In the genomic region with DNA sequence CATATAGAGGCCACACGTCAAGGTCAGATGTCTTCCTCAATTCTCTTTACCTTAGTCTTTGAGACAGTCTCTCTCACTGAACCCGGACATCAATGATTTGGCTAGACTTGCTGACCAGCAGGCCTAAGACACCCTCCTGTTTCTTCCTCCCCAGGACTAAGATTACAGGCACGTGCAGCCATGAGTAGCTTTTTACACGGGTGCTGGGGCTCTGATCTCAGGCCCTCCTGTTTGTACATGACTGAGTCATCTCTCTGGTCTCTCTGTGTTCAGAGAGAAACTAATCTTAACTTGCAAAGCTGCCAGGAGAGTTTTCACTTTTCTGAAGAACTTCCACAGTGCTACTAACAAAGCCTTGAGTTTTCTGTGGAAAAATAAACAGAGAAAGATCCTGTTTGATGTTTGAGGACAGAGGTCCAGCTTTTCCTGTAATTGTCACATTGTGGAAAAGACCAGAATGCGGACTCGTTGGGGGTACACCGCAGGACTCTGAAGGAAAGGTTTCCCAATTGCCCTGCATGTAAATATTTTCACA, we compare ENCODE assay signal across 17 mouse cellular contexts.
A peak's percentile ranks its signal among the peaks of the same experiment; 100 is the strongest.
DNase-seq lines count a peak whose midpoint lies in the region; ATAC-seq and TF ChIP-seq lines count a peak whose summit lies in the region.
"Had no signal": no experiment of that assay in that cellular context is flagged by ENCODE, and none has a peak within 500 bp of the region (broad histone marks: within the 10 kb centered on the region; RNA-seq: fewer than 3 reads in every experiment).

No protein-coding gene starts in this region.

- H3K4me3 ChIP-seq in heart, embryonic 12.5 days, result no peak overlapping the region
- H3K4me3 ChIP-seq in kidney, embryonic 16.5 days (ENCODE audit: low read length), result no peak overlapping the region
- no peak overlapping the region for H3K4me3 ChIP-seq in kidney, adult 2 months (ENCODE audit: insufficient read depth, low read depth, low read length)
- H3K4me3 ChIP-seq in embryonic facial prominence, embryonic 15.5 days (replicated peaks), result no peak overlapping the region
- H3K4me3 ChIP-seq: forebrain, embryonic 15.5 days; hindbrain, embryonic 13.5 days; myocyte had no signal

- no peak for TF ChIP-seq CTCF in kidney, adult 2 months (conservative IDR thresholded peaks at IDR 0.05; ENCODE audit: insufficient read depth, insufficient read length, low read depth, low read length)

- H3K36me3 ChIP-seq in heart, embryonic 12.5 days, result peaks cover 18% of the 10 kb centered on the region
- H3K36me3 ChIP-seq in kidney, embryonic 16.5 days (ENCODE audit: insufficient read depth, low read length), result no peaks in the 10 kb centered on the region
- no peaks in the 10 kb centered on the region; the same call in 1 of the 2 replicates for H3K36me3 ChIP-seq in kidney, adult 2 months (ENCODE audit: control insufficient read depth, insufficient read depth, low read length)
- H3K36me3 ChIP-seq in embryonic facial prominence, embryonic 15.5 days, result peaks cover 6% of the 10 kb centered on the region; the same call in 1 of the 2 replicates
- H3K36me3 ChIP-seq: forebrain, embryonic 15.5 days had no signal

- 61% methylated on average over 7 of the region's 7 CpGs for WGBS in heart, embryonic 12.5 days
- WGBS in kidney, embryonic 16.5 days, result 61% methylated on average over 7 of the region's 7 CpGs
- WGBS in kidney, adult 2 months, result 67% methylated on average over 7 of the region's 7 CpGs
- WGBS in embryonic facial prominence, embryonic 15.5 days, result 62% methylated on average over 7 of the region's 7 CpGs

- intact Hi-C loops in heart, postnatal 10 days (cut with DNase I), result loop anchor here (5.0 kb wide), 1 partner anchor 53 kb away; no protein-coding TSS in a partner anchor

- peak; percentile 48 for ATAC-seq in heart, embryonic 12.5 days (ENCODE audit: insufficient number of reproducible peaks, low FRiP score)
- ATAC-seq in kidney, embryonic 16.5 days (ENCODE audit: low FRiP score, low TSS enrichment), result no peak
- ATAC-seq in embryonic facial prominence, embryonic 15.5 days (ENCODE audit: insufficient number of reproducible peaks, low FRiP score, low TSS enrichment, low read depth), result no peak
- no peak for ATAC-seq in granulocyte monocyte progenitor cell, adult 5-6 weeks (replicated peaks; ENCODE audit: poor library complexity, severe bottlenecking)
- ATAC-seq: forebrain, embryonic 15.5 days; liver, postnatal 0 days had no signal

- no peaks in the 10 kb centered on the region for H3K27me3 ChIP-seq in heart, embryonic 12.5 days (replicated peaks)
- H3K27me3 ChIP-seq in kidney, embryonic 16.5 days (ENCODE audit: insufficient read depth, low read length), result no peaks in the 10 kb centered on the region
- H3K27me3 ChIP-seq in kidney, adult 2 months (replicated peaks; ENCODE audit: control insufficient read depth, insufficient read depth, low read length), result no peaks in the 10 kb centered on the region
- H3K27me3 ChIP-seq in embryonic facial prominence, embryonic 15.5 days, result no peaks in the 10 kb centered on the region
- H3K27me3 ChIP-seq: forebrain, embryonic 15.5 days; hindbrain, embryonic 13.5 days had no signal

- H3K9me3 ChIP-seq in heart, embryonic 12.5 days (replicated peaks), result no peaks in the 10 kb centered on the region
- H3K9me3 ChIP-seq in kidney, embryonic 16.5 days (ENCODE audit: low read length), result no peaks in the 10 kb centered on the region
- no peaks in the 10 kb centered on the region for H3K9me3 ChIP-seq in embryonic facial prominence, embryonic 15.5 days (replicated peaks)
- H3K9me3 ChIP-seq: forebrain, embryonic 15.5 days; hindbrain, embryonic 13.5 days had no signal

- no peak overlapping the region for H3K9ac ChIP-seq in heart, embryonic 12.5 days
- H3K9ac ChIP-seq in kidney, embryonic 16.5 days (replicated peaks; ENCODE audit: low read length), result no peak overlapping the region
- no peak overlapping the region for H3K9ac ChIP-seq in embryonic facial prominence, embryonic 15.5 days
- H3K9ac ChIP-seq: forebrain, embryonic 15.5 days; hindbrain, embryonic 13.5 days; liver, postnatal 0 days had no signal

- H3K4me1 ChIP-seq in heart, embryonic 12.5 days (replicated peaks), result peaks cover 57% of the 10 kb centered on the region
- peaks cover 24% of the 10 kb centered on the region for H3K4me1 ChIP-seq in kidney, embryonic 16.5 days (ENCODE audit: insufficient read depth, low read length)
- no peaks in the 10 kb centered on the region for H3K4me1 ChIP-seq in kidney, adult 2 months (ENCODE audit: control insufficient read depth, insufficient read depth, low read length)
- H3K4me1 ChIP-seq in embryonic facial prominence, embryonic 15.5 days, result peaks cover 57% of the 10 kb centered on the region

- no peak overlapping the region for H3K4me2 ChIP-seq in heart, embryonic 12.5 days
- H3K4me2 ChIP-seq in kidney, embryonic 16.5 days (replicated peaks; ENCODE audit: low read depth, low read length), result no peak overlapping the region
- no peak overlapping the region for H3K4me2 ChIP-seq in embryonic facial prominence, embryonic 15.5 days (replicated peaks)
- H3K4me2 ChIP-seq: forebrain, embryonic 15.5 days; hindbrain, embryonic 13.5 days had no signal

- no peak for DNase-seq in heart, postnatal 10 days
- no peak for DNase-seq in kidney, adult 2 months
- peak; percentile 7 for DNase-seq in brain, adult 2 months (ENCODE audit: low read depth, low spot score)
- DNase-seq in spleen, postnatal 14 days (ENCODE audit: low spot score in 2 of 2), result no peak
- DNase-seq: adrenal gland, adult 8-10 months; cerebellum, postnatal 10 days; gastrocnemius, postnatal 14 days; kidney, postnatal 10 days; left cerebral cortex, postnatal 4 days; liver, postnatal 0 days had no signal

- H3K27ac ChIP-seq in heart, embryonic 12.5 days (ENCODE audit: poor library complexity, severe bottlenecking), result peak overlapping the region; percentile 88
- peak overlapping the region; percentile 29; the same call in 1 of the 2 replicates for H3K27ac ChIP-seq in kidney, embryonic 16.5 days (ENCODE audit: low read length)
- H3K27ac ChIP-seq in kidney, adult 2 months (ENCODE audit: insufficient read depth, low read depth, low read length), result no peak overlapping the region; the same call in 1 of the 2 replicates
- H3K27ac ChIP-seq in embryonic facial prominence, embryonic 15.5 days (replicated peaks), result peak overlapping the region; percentile 81
- H3K27ac ChIP-seq: forebrain, embryonic 15.5 days; hindbrain, embryonic 13.5 days had no signal

- no peak for TF ChIP-seq POLR2A in kidney, adult 2 months (IDR thresholded peaks at IDR 0.05; ENCODE audit: low read depth, low read length)
